Mouse (Mus musculus) hindbrain, embryonic 14.5 days (tissue): ENCODE results near the gene Ublcp1. TPM values are rescaled to one million over a fixed set of nuclear protein-coding genes. Genes with fewer than 3 reads are reported as not detected.
"Not testable (repeated sequence)": the region's sequence is repeated elsewhere in the genome, so short reads cannot be mapped to it uniquely, and the experiment has no call there.

Experiments
- ATAC-seq: fragments of 200-750 bp; cut with Nextera tagmentation; 2 replicates; pipeline ENCODE4 v1.8.0; 2017; ENCODE audit warnings: moderate number of reproducible peaks, mild to moderate bottlenecking, moderate TSS enrichment, moderate library complexity; ENCODE audit not compliant: low FRiP score
- DNase-seq: peaks from one replicate; pipeline ENCODE4 v3.0.0-alpha.2; 2015; ENCODE audit warnings: low spot score
- H3K27ac ChIP-seq: fragments of 300-500 bp; sonication (generic); 2 replicates; pipeline ENCODE4 v1.5.1; 2014; ENCODE audit warnings: mild to moderate bottlenecking, moderate library complexity
- H3K27me3 ChIP-seq: fragments of 300-500 bp; sonication (generic); 2 replicates; pipeline ENCODE4 v1.6.1; 2014; ENCODE audit warnings: mild to moderate bottlenecking, low read length, mixed read lengths; ENCODE audit not compliant: control insufficient read depth, insufficient read depth
- H3K36me3 ChIP-seq: fragments of 300-500 bp; sonication (generic); replicated peaks from 2 replicates; pipeline ENCODE4 v1.6.1; 2014; ENCODE audit not compliant: control insufficient read depth, insufficient read depth
- H3K4me1 ChIP-seq: fragments of 300-500 bp; sonication (generic); replicated peaks from 2 replicates; pipeline ENCODE4 v1.6.1; 2014; ENCODE audit warnings: antibody characterized with exemption, low read length, mixed read lengths; ENCODE audit not compliant: control insufficient read depth, insufficient read depth
- H3K4me2 ChIP-seq: fragments of 300-500 bp; sonication (generic); replicated peaks from 2 replicates; pipeline ENCODE4 v1.6.1; 2014; ENCODE audit warnings: mild to moderate bottlenecking, moderate library complexity
- H3K4me3 ChIP-seq: fragments of 300-500 bp; sonication (generic); replicated peaks from 2 replicates; pipeline ENCODE4 v1.5.1; 2014; ENCODE audit warnings: mild to moderate bottlenecking, low read length
- H3K9ac ChIP-seq: fragments of 300-500 bp; sonication (generic); 2 replicates; pipeline ENCODE4 v1.6.1; 2014
- H3K9me3 ChIP-seq: fragments of 300-500 bp; sonication (generic); 2 replicates; pipeline ENCODE4 v1.6.1; 2016; ENCODE audit warnings: low read length; ENCODE audit not compliant: control insufficient read depth
- WGBS: fragments of 180-500 bp; shearing (Covaris S2); extraction: QIAGEN DNeasy Blood & Tissue Kit; methylation state at CpG from one replicate; pipeline ENCODE4 v1.1.7; 2014; 5-methylcytosine and 5-hydroxymethylcytosine counted together
- polyA plus RNA-seq: library from polyadenylated mRNA; unstranded; fragments of >200 nt; fragmentation: Nextera tagmentation; extraction: Ambion mirVana; gene quantifications from 2 replicates; pipeline ENCODE4 v1.2.1, GENCODE M21; 2014

The Ublcp1 gene
- polyA plus RNA-seq, 1 experiment from 2014 or later = 62.1 TPM

GRCm38 (mm10) chr11:44471337-44471995, 1.2 kb upstream of the Ublcp1 start:
- H3K4me2 ChIP-seq = peak overlapping the region; percentile 95
- no peaks in the 10 kb centered on the region for H3K27me3 ChIP-seq
- H3K27ac ChIP-seq = peak overlapping the region; percentile 88; the same call in 1 of the 2 replicates
- WGBS = 20% methylated on average over 4 of the region's 4 CpGs
- H3K36me3 ChIP-seq = no peaks in the 10 kb centered on the region
- ATAC-seq (no peak), DNase-seq (peak; percentile 36)
- peaks cover 15% of the 10 kb centered on the region for H3K4me1 ChIP-seq
- no peaks in the 10 kb centered on the region for H3K9me3 ChIP-seq
- peak overlapping the region; percentile 93 for H3K9ac ChIP-seq
- peak overlapping the region; percentile 98 for H3K4me3 ChIP-seq

GRCm38 (mm10) chr11:44469646-44470431, 459 bp downstream of the Ublcp1 start:
- peaks cover 15% of the 10 kb centered on the region for H3K4me1 ChIP-seq
- 1% methylated on average over 59 of the region's 59 CpGs for WGBS
- peaks cover 16% of the 10 kb centered on the region for H3K36me3 ChIP-seq
- peak overlapping the region; percentile 88 for H3K27ac ChIP-seq
- H3K4me2 ChIP-seq = peak overlapping the region; percentile 95
- no peaks in the 10 kb centered on the region for H3K27me3 ChIP-seq
- peak overlapping the region; percentile 98 for H3K4me3 ChIP-seq
- peak; percentile 71 for ATAC-seq
- DNase-seq = no peak
- H3K9ac ChIP-seq = peak overlapping the region; percentile 93
- H3K9me3 ChIP-seq = no peaks in the 10 kb centered on the region

- no peak overlapping the region for H3K9ac ChIP-seq
- H3K9me3 ChIP-seq = no peaks in the 10 kb centered on the region
- no peak overlapping the region for H3K4me3 ChIP-seq
- no peaks in the 10 kb centered on the region for H3K27me3 ChIP-seq
- 92% methylated on average over 10 of the region's 10 CpGs for WGBS
- DNase-seq (no peak), ATAC-seq (no peak)
- peaks cover 15% of the 10 kb centered on the region for H3K4me1 ChIP-seq
- no peak overlapping the region for H3K27ac ChIP-seq
- H3K4me2 ChIP-seq = no peak overlapping the region
- peaks cover 29% of the 10 kb centered on the region for H3K36me3 ChIP-seq
Observed at GRCm38 (mm10) chr11:44468306-44468790, 1.9 kb downstream of the Ublcp1 start.

GRCm38 (mm10) chr11:44466949-44467442, 3.3 kb downstream of the Ublcp1 start:
- DNase-seq = no peak
- Histone ChIP-seq H3K27ac (no peak overlapping the region), H3K4me2 (no peak overlapping the region), H3K27me3 (no peaks in the 10 kb centered on the region), H3K4me1 (peaks cover 15% of the 10 kb centered on the region), H3K4me3 (no peak overlapping the region), H3K9me3 (no peaks in the 10 kb centered on the region), H3K9ac (no peak overlapping the region), H3K36me3 (peaks cover 33% of the 10 kb centered on the region)
- no peak for ATAC-seq
- 89% methylated on average over 6 of the region's 6 CpGs for WGBS

- ATAC-seq (no peak), DNase-seq (no peak)
- H3K27me3 ChIP-seq = no peaks in the 10 kb centered on the region
- no peaks in the 10 kb centered on the region for H3K9me3 ChIP-seq
- no peak overlapping the region for H3K9ac ChIP-seq
- H3K27ac ChIP-seq = no peak overlapping the region
- peaks cover 83% of the 10 kb centered on the region for H3K36me3 ChIP-seq
- H3K4me1 ChIP-seq = no peaks in the 10 kb centered on the region
- no peak overlapping the region for H3K4me3 ChIP-seq
- no peak overlapping the region for H3K4me2 ChIP-seq
- WGBS = 87% methylated on average over 6 of the region's 6 CpGs
Observed at GRCm38 (mm10) chr11:44461493-44461892, 8.8 kb downstream of the Ublcp1 start.

GRCm38 (mm10) chr11:44453423-44453822, 16.9 kb downstream of the Ublcp1 start:
- no peak overlapping the region for H3K4me2 ChIP-seq
- peak; percentile 65; the same call in 1 of the 2 replicates for ATAC-seq

GRCm38 (mm10) chr11:44452016-44452415, 18.3 kb downstream of the Ublcp1 start:
- H3K4me2 ChIP-seq, ATAC-seq, H3K4me3 ChIP-seq, H3K27ac ChIP-seq, H3K27me3 ChIP-seq, H3K9ac ChIP-seq, H3K9me3 ChIP-seq, DNase-seq, H3K4me1 ChIP-seq: not testable (repeated sequence)
- H3K36me3 ChIP-seq = peaks cover 30% of the 10 kb centered on the region
- 93% methylated on average over 5 of the region's 5 CpGs for WGBS

More at GRCm38 (mm10) chr11:44453423-44453822, 16.9 kb downstream of the Ublcp1 start:
- Histone ChIP-seq H3K4me3 (no peak overlapping the region), H3K36me3 (peaks cover 43% of the 10 kb centered on the region), H3K27ac (no peak overlapping the region), H3K9ac (no peak overlapping the region), H3K4me1 (no peaks in the 10 kb centered on the region), H3K27me3 (no peaks in the 10 kb centered on the region), H3K9me3 (no peaks in the 10 kb centered on the region)
- WGBS = 59% methylated on average over 2 of the region's 2 CpGs
- DNase-seq = peak; percentile 84

- Histone ChIP-seq H3K36me3 (peaks cover 22% of the 10 kb centered on the region), H3K27ac (no peak overlapping the region), H3K4me1 (no peaks in the 10 kb centered on the region), H3K9ac (no peak overlapping the region), H3K27me3 (no peaks in the 10 kb centered on the region), H3K4me3 (no peak overlapping the region), H3K9me3 (no peaks in the 10 kb centered on the region), H3K4me2 (no peak overlapping the region)
- ATAC-seq (no peak), DNase-seq (no peak)
Observed at GRCm38 (mm10) chr11:44451046-44451445, 19.3 kb downstream of the Ublcp1 start.

GRCm38 (mm10) chr11:44437786-44438185, 32.5 kb downstream of the Ublcp1 start:
- 96% methylated on average over 6 of the region's 6 CpGs for WGBS
- no peak for ATAC-seq
- no peak overlapping the region for H3K9ac ChIP-seq
- no peak overlapping the region for H3K4me2 ChIP-seq
- no peak overlapping the region for H3K27ac ChIP-seq
- no peaks in the 10 kb centered on the region for H3K9me3 ChIP-seq
- H3K4me1 ChIP-seq = no peaks in the 10 kb centered on the region
- H3K36me3 ChIP-seq = no peaks in the 10 kb centered on the region
- no peaks in the 10 kb centered on the region for H3K27me3 ChIP-seq
- H3K4me3 ChIP-seq = no peak overlapping the region
- DNase-seq = no peak
